Mouse (Mus musculus) lung, postnatal 0 days (tissue): ENCODE results near the gene Ccdc106.

Experiments used
- CTCF ChIP-seq: IDR thresholded peaks from 2 replicates; pipeline ENCODE4 v1.5.1; 2016; ENCODE audit warnings: antibody characterized with exemption, mild to moderate bottlenecking
- EP300 ChIP-seq: IDR thresholded peaks from 2 replicates; pipeline ENCODE4 v1.6.1; 2016; ENCODE audit warnings: antibody characterized with exemption, mild to moderate bottlenecking, control low read depth

DNA sequence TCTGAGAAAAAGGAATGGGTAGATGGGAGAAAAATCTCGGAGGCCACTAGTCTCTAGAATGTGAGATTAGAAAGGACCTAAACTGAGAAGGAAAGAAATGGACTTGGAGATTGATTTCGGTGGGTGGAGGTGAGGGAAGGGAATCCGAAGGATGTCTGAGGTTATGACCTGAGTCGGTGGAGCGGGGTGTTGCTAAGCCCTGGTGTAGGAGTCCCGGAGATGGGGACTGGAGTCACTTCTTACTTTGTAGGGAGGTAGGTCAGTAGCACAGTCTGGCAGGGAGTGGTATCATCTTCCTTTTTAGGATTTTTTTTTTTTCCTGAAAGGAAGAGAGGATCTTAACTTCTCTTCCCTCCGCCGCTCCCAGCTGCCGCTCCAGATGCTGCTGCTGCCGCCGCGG is 32.1 kb downstream of the Ccdc106 start:
- no peak for TF ChIP-seq EP300
- no peak for TF ChIP-seq CTCF
